In genomic region chr19:42638604-42639481, GRCm38 (mm10) we compare ENCODE assay signal across 8 mouse cellular contexts. TPM values are rescaled to one million over a fixed set of nuclear protein-coding genes. Genes with fewer than 3 reads are reported as not detected.
DNase-seq lines count a peak whose midpoint lies in the region; ATAC-seq and TF ChIP-seq lines count a peak whose summit lies in the region.

No protein-coding gene starts in this region.

- no peak overlapping the region for H3K9ac ChIP-seq in intestine, embryonic 14.5 days (ENCODE audit: low read length)
- H3K9ac ChIP-seq in intestine, postnatal 0 days (ENCODE audit: low read depth, low read length) = no peak overlapping the region
- no peak overlapping the region for H3K9ac ChIP-seq in lung, postnatal 0 days (replicated peaks; ENCODE audit: low read depth)

- H3K27me3 ChIP-seq in intestine, embryonic 14.5 days (replicated peaks; ENCODE audit: control insufficient read depth, insufficient read depth, low read length) = no peaks in the 10 kb centered on the region
- H3K27me3 ChIP-seq in intestine, postnatal 0 days (replicated peaks; ENCODE audit: control insufficient read depth, insufficient read depth, low read length) = no peaks in the 10 kb centered on the region
- H3K27me3 ChIP-seq in lung, postnatal 0 days (replicated peaks; ENCODE audit: insufficient read depth, low read length) = no peaks in the 10 kb centered on the region

- WGBS in intestine, embryonic 14.5 days = 21% methylated on average over 8 of the region's 8 CpGs
- 39% methylated on average over 8 of the region's 8 CpGs for WGBS in intestine, postnatal 0 days
- WGBS in lung, postnatal 0 days = 19% methylated on average over 8 of the region's 8 CpGs

- H3K9me3 ChIP-seq in intestine, embryonic 14.5 days (ENCODE audit: control insufficient read depth, low read length) = no peaks in the 10 kb centered on the region
- H3K9me3 ChIP-seq in intestine, postnatal 0 days (ENCODE audit: control insufficient read depth) = no peaks in the 10 kb centered on the region
- H3K9me3 ChIP-seq in lung, postnatal 0 days (ENCODE audit: low read length) = no peaks in the 10 kb centered on the region

- no peak overlapping the region for H3K4me3 ChIP-seq in intestine, embryonic 14.5 days (ENCODE audit: low read depth, low read length)
- no peak overlapping the region for H3K4me3 ChIP-seq in intestine, postnatal 0 days (ENCODE audit: low read depth, low read length)
- no peak overlapping the region for H3K4me3 ChIP-seq in lung, postnatal 0 days (ENCODE audit: low read depth, low read length)

- H3K36me3 ChIP-seq in intestine, embryonic 14.5 days (ENCODE audit: control insufficient read depth, insufficient read depth, low read length) = no peaks in the 10 kb centered on the region
- no peaks in the 10 kb centered on the region for H3K36me3 ChIP-seq in intestine, postnatal 0 days (ENCODE audit: control insufficient read depth, insufficient read depth)
- no peaks in the 10 kb centered on the region for H3K36me3 ChIP-seq in lung, postnatal 0 days (ENCODE audit: insufficient read depth, low read length)

- no peak for TF ChIP-seq CTCF in intestine, postnatal 0 days (IDR thresholded peaks at IDR 0.05; ENCODE audit: low read depth)
- TF ChIP-seq CTCF in lung, postnatal 0 days (IDR thresholded peaks at IDR 0.05) = no peak

- H3K4me1 ChIP-seq in intestine, embryonic 14.5 days (replicated peaks; ENCODE audit: control insufficient read depth, insufficient read depth, low read length) = peaks cover 20% of the 10 kb centered on the region
- no peaks in the 10 kb centered on the region for H3K4me1 ChIP-seq in intestine, postnatal 0 days (replicated peaks; ENCODE audit: control insufficient read depth, insufficient read depth, low read length)
- H3K4me1 ChIP-seq in lung, postnatal 0 days (ENCODE audit: insufficient read depth, low read depth, low read length) = no peaks in the 10 kb centered on the region

- ATAC-seq in intestine, embryonic 14.5 days (replicated peaks; ENCODE audit: low FRiP score, low TSS enrichment, low read depth) = peak; percentile 50; the same call in 1 of the 2 replicates
- ATAC-seq in intestine, postnatal 0 days = no peak
- ATAC-seq in lung, postnatal 0 days = peak; percentile 71
- ATAC-seq in activated CD4-positive, CD25-positive, alpha-beta regulatory T cell, adult 4 months = no peak

- H3K27ac ChIP-seq in intestine, embryonic 14.5 days (ENCODE audit: low read depth) = peak overlapping the region; percentile 82
- no peak overlapping the region for H3K27ac ChIP-seq in intestine, postnatal 0 days (ENCODE audit: low read depth, low read length)
- H3K27ac ChIP-seq in lung, postnatal 0 days (ENCODE audit: low read length) = no peak overlapping the region

- no peak overlapping the region for H3K4me2 ChIP-seq in intestine, embryonic 14.5 days (ENCODE audit: low read length)
- no peak overlapping the region for H3K4me2 ChIP-seq in intestine, postnatal 0 days (replicated peaks; ENCODE audit: low read depth)
- H3K4me2 ChIP-seq in lung, postnatal 0 days (replicated peaks; ENCODE audit: low read depth, low read length) = no peak overlapping the region

- TF ChIP-seq EP300 in lung, postnatal 0 days (IDR thresholded peaks at IDR 0.05) = no peak

- peak; percentile 64 for DNase-seq in intestine, embryonic 14.5 days (ENCODE audit: low spot score)
- DNase-seq in MN1 (ENCODE audit: low spot score) = peak; percentile 39
- DNase-seq in gastrocnemius, adult 18-20 months (ENCODE audit: low spot score) = peak; percentile 53
- DNase-seq in lung, postnatal 0 days (ENCODE audit: low spot score) = peak; percentile 48
- no peak for DNase-seq in natural killer cell, adult 2 months (ENCODE audit: low spot score in 2 of 2)
- no peak for DNase-seq in frontal cortex, postnatal 14 days (ENCODE audit: low spot score in 2 of 2)

RNA-seq across cellular contexts. Expression of gene Loxl4, which starts 26.2 kb away (rescaled TPM):
- 1.4 and 1.8 TPM in 2 replicates for polyA plus RNA-seq in intestine, embryonic 14.5 days (2014; fragmentation: Nextera tagmentation; extraction: Ambion mirVana)
- polyA plus RNA-seq in intestine, postnatal 0 days (2015; fragmentation: Nextera tagmentation; extraction: Ambion mirVana) = 0.78 and 0.99 TPM in 2 replicates
- total RNA-seq in gastrocnemius, adult 18-20 months (2021) = 1 to 10 TPM in 1 of 2 experiments, under 1 TPM in 1; 0.64 to 1.5 TPM
- polyA plus RNA-seq in lung, postnatal 0 days (2015; fragmentation: Nextera tagmentation; extraction: Ambion mirVana) = 0.60 and 0.64 TPM in 2 replicates
- under 1 TPM; 0.17 TPM for polyA plus RNA-seq in activated CD4-positive, CD25-positive, alpha-beta regulatory T cell, adult 4 months (2017; shearing (Covaris generic))

Comparison
In these comparisons a context has a peak if more than half of its experiments do, and no peak if none do; other contexts are left out.
1. ATAC-seq: peak in intestine, embryonic 14.5 days (single experiment) and lung, postnatal 0 days (single experiment); none in intestine, postnatal 0 days (single experiment) and activated CD4-positive, CD25-positive, alpha-beta regulatory T cell, adult 4 months (single experiment).
2. DNase-seq: peak in intestine, embryonic 14.5 days (single experiment), MN1 (single experiment), gastrocnemius, adult 18-20 months (single experiment) and lung, postnatal 0 days (single experiment); none in natural killer cell, adult 2 months (0 of 2) and frontal cortex, postnatal 14 days (0 of 2).